Mouse (Mus musculus) liver, adult 2 months (tissue): ENCODE measurements around the gene H2-Eb2. TPM values are rescaled to one million over a fixed set of nuclear protein-coding genes. Genes with fewer than 3 reads are reported as not detected.

ENCODE experiments used
- DNase-seq: peaks from one replicate; pipeline ENCODE4 v3.0.0-alpha.2; 2011; ENCODE audit warnings: low read depth, low spot score; ENCODE audit errors: extremely low read depth
- H3K27ac ChIP-seq: fragments of 200-500 bp; replicated peaks from 2 replicates; pipeline ENCODE4 v1.5.1; 2012; ENCODE audit warnings: low read depth, mild to moderate bottlenecking, control low read depth, inconsistent platforms, low read length; ENCODE audit not compliant: insufficient read depth
- H3K27me3 ChIP-seq: fragments of 200-500 bp; 2 replicates; pipeline ENCODE4 v1.6.1; 2012; ENCODE audit warnings: mild to moderate bottlenecking, moderate library complexity, low read length, inconsistent platforms; ENCODE audit not compliant: control insufficient read depth, insufficient read depth
- H3K36me3 ChIP-seq: fragments of 200-500 bp; 2 replicates; pipeline ENCODE4 v1.6.1; 2012; ENCODE audit warnings: low read length, inconsistent platforms; ENCODE audit not compliant: control insufficient read depth, insufficient read depth
- H3K4me1 ChIP-seq: fragments of 200-500 bp; 2 replicates; pipeline ENCODE4 v1.6.1; 2011; ENCODE audit warnings: low read length; ENCODE audit not compliant: control insufficient read depth, insufficient read depth
- H3K4me3 ChIP-seq: fragments of 200-500 bp; 2 replicates; pipeline ENCODE4 v1.5.1; 2011; ENCODE audit warnings: low read depth, mild to moderate bottlenecking, control low read depth, low read length, moderate library complexity; ENCODE audit not compliant: insufficient read depth
- H3K79me2 ChIP-seq: fragments of 200-500 bp; 2 replicates; pipeline ENCODE4 v1.6.1; 2012; ENCODE audit warnings: inconsistent platforms, mild to moderate bottlenecking, low read length, moderate library complexity; ENCODE audit not compliant: control insufficient read depth, insufficient read depth
- H3K9ac ChIP-seq: fragments of 200-500 bp; 2 replicates; pipeline ENCODE4 v1.6.1; 2012; ENCODE audit warnings: low read depth, mild to moderate bottlenecking, control low read depth, inconsistent platforms, low read length
- CTCF ChIP-seq: fragments of 200-500 bp; IDR thresholded peaks from 2 replicates; pipeline ENCODE4 v1.5.1; 2011; ENCODE audit warnings: low read depth, low read length, control low read depth
- POLR2A ChIP-seq: fragments of 200-500 bp; IDR thresholded peaks from 2 replicates; pipeline ENCODE4 v1.6.1; 2011; ENCODE audit warnings: low read length, control low read depth; ENCODE audit not compliant: insufficient read depth; ENCODE audit errors: extremely low read depth
- WGBS: fragments of 180-500 bp; shearing (Covaris S2); methylation state at CpG from one replicate; pipeline ENCODE4 v1.1.7; 2018; 5-methylcytosine and 5-hydroxymethylcytosine counted together
- polyA plus RNA-seq: library from polyadenylated mRNA; depleted of rRNA; stranded (reverse); fragments of >200 nt; gene quantifications from 2 replicates; pipeline ENCODE4 v1.2.3, GENCODE M21; 2012
- total RNA-seq: library from RNA; depleted of rRNA; stranded (reverse); fragments of >200 nt; gene quantifications from 2 replicates; pipeline ENCODE4 v1.2.3, GENCODE M21; 2014

Gene H2-Eb2
- total and polyA plus RNA-seq, 2 experiments = 0.09 to 0.16 TPM

DNA sequence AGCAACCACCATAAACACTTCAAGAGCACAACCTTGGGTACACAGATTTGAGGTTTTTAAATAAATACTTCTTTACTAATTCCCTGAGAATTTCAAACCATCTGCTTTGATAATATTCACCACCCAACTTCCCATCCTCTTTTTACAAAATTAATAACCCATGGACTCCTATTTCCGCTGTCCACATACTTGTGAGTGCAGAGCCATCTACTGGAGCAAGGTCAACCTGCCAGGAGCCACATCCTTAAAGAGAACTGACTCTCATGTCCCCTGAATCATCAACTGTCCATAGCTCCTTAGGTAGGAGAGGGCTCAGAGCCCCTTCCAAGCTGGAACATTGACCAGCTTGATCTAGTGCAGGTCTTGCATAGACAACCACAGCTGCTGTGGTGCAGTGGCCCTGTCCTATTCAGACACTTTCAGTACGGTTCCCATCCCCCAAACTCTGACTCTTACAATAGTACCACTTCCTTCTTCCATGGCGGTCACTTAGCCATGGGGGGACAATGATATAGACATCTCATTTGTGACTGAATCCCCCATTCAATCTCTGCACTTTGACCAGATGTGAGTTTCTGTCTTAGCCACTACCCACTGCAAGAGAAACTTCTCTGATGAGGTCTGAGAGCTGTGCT, 38.3 kb downstream of the H2-Eb2 start:
- Histone ChIP-seq H3K27me3 (no peaks in the 10 kb centered on the region), H3K27ac (no peak overlapping the region), H3K9ac (no peak overlapping the region), H3K4me1 (no peaks in the 10 kb centered on the region), H3K4me3 (no peak overlapping the region), H3K79me2 (no peaks in the 10 kb centered on the region), H3K36me3 (no peaks in the 10 kb centered on the region)
- peak; percentile 8 for DNase-seq
- 71% methylated on average over 3 of the region's 3 CpGs for WGBS
- TF ChIP-seq CTCF (no peak), POLR2A (no peak)

DNA sequence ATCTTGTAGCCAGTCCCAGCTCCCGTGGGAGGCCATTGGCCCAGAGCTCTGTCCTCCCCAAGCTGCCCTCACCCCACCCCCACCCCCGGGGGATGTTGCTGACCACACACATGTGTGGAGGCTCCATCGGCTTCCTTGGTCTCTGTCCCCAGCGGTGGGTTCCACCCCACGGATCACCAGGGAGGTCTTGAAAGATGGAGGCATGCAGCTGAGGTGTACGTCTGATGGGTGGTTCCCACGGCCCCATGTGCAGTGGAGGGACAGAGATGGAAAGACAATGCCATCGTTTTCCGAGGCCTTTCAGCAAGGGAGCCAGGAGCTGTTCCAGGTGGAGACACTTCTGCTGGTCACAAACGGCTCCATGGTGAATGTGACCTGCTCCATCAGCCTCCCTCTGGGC, 39.6 kb downstream of the H2-Eb2 start:
- Histone ChIP-seq H3K27me3 (no peaks in the 10 kb centered on the region), H3K27ac (no peak overlapping the region), H3K9ac (no peak overlapping the region), H3K79me2 (no peaks in the 10 kb centered on the region), H3K4me1 (no peaks in the 10 kb centered on the region), H3K4me3 (no peak overlapping the region), H3K36me3 (no peaks in the 10 kb centered on the region)
- DNase-seq = no peak
- TF ChIP-seq POLR2A (no peak), CTCF (no peak)
- 74% methylated on average over 10 of the region's 10 CpGs for WGBS

DNA sequence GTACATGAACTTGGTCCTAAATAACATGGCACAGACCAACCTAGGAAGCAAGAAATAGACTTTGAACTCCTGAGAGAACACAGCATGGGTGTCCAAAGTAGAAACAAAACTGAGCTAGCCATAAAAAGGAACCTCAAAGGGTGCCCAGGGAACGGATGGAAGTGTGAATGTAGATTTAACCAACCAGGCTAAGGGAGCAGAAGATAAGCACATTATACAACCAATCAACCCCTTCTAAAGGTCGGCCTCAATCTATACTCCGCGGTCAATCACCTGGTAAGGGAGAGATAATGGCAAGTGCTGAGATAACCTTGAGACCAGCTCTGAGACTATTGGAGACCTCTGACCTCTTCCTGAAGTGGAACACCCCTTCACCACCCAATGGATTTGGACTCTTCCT, 45.1 kb downstream of the H2-Eb2 start:
- DNase-seq = no peak
- no peaks in the 10 kb centered on the region for H3K79me2 ChIP-seq
- no peaks in the 10 kb centered on the region for H3K36me3 ChIP-seq
- H3K27ac ChIP-seq = no peak overlapping the region
- 28% methylated on average over 4 of the region's 4 CpGs for WGBS
- no peak for TF ChIP-seq CTCF
- TF ChIP-seq POLR2A = no peak
- H3K27me3 ChIP-seq = no peaks in the 10 kb centered on the region
- no peak overlapping the region for H3K9ac ChIP-seq
- H3K4me1 ChIP-seq = no peaks in the 10 kb centered on the region; the same call in 1 of the 2 replicates
- no peak overlapping the region for H3K4me3 ChIP-seq

DNA sequence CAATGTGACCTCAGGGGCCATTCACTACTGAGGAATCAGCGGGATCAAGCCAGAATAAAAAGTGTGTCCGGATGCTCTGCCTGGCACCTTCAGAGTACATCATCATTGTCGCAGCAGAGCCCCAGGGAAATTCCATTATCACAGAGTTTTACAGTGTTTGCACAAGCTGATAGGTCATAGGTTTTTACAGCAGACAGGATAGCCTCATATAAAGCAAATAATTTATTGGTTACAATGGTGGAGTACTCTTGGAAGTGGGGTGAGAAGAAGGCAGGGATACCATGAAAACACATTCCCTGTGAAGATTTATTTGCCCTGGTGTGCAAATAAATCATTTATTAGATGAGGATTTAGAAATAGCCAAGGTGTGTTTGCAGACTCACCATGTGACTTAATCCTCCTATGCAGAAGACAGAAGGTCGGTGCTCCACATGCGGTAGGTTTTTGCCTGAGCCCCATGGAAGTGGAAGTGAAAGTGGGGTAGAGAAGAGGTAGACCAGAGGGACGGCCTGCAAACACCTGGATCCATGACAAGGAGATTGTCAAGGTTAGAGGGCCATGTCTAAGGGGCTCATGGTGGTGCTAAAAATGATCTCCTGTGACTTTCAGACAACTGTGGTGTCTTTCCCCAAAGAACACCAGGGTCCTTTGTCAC, 47.7 kb downstream of the H2-Eb2 start:
- WGBS = 52% methylated on average over 6 of the region's 6 CpGs
- H3K36me3 ChIP-seq = no peaks in the 10 kb centered on the region
- no peak overlapping the region for H3K9ac ChIP-seq
- no peak for DNase-seq
- H3K79me2 ChIP-seq = no peaks in the 10 kb centered on the region
- no peak overlapping the region for H3K4me3 ChIP-seq
- TF ChIP-seq CTCF (no peak), POLR2A (no peak)
- no peak overlapping the region for H3K27ac ChIP-seq
- H3K27me3 ChIP-seq = no peaks in the 10 kb centered on the region
- H3K4me1 ChIP-seq = no peaks in the 10 kb centered on the region; the same call in 1 of the 2 replicates

DNA sequence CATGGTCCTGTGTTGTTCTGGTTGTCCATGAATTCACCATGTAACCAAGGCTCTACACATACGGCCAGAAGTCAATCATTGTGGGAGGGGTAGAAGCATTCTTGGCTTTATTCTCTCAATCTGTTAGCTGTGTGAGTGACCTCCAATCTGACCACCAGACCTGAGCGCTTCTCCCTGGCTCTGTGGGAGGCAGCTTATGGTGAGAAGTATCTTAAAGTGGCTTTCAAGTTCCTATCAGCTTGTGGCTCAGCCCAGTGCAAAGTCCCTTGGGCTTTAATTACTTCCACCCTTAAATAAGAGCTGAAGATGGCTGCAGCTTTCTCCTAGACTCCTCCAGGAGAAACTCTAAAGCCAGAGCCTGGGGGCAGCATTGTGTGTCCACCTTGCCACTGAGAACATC, 51.4 kb downstream of the H2-Eb2 start, which contains the start of gene Btnl1:
Gene Btnl1 (plus strand): TSS at position 286 of the 400 bp plus-strand sequence.
- no peak within 1 kb of the TSS for H3K9ac ChIP-seq
- no peaks in the 10 kb centered on the region for H3K4me1 ChIP-seq
- TF ChIP-seq POLR2A = no peak
- H3K79me2 ChIP-seq = no peaks in the 10 kb centered on the region
- H3K4me3 ChIP-seq = no peak within 1 kb of the TSS
- WGBS = 76% methylated on average over 2 of the region's 2 CpGs
- no peaks in the 10 kb centered on the region for H3K27me3 ChIP-seq
- H3K27ac ChIP-seq = no peak within 1 kb of the TSS
- DNase-seq = no peak
- no peaks in the 10 kb centered on the region for H3K36me3 ChIP-seq
